Mouse (Mus musculus): ENCODE measurements around the gene Zar1. TPM values are rescaled to one million over a fixed set of nuclear protein-coding genes. Genes with fewer than 3 reads are reported as not detected.
"Not testable (repeated sequence)": the region's sequence is repeated elsewhere in the genome, so short reads cannot be mapped to it uniquely, and the experiment has no call there.

The Zar1 gene
- 1.2 and 1.3 TPM in 2 replicates for polyA plus RNA-seq (2016; fragmentation: Nextera tagmentation; extraction: Ambion mirVana)

DNA sequence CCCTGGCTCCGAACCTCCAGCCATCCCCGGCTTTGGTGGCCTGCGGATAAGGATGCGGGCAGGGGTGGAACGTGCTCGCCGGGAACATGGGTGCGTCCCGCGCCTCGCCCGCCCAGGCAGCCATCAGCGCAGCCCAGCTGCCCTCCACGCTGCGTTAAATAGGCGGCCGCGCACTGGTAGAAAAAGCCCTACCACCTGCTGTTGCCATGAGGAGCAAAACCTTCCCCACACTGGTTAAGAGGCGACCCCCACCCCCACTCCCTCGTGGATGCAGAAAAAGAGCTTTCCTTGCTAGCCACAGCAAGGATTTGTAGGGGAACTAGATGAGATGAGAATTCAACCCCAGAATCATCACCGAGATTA, at the start of gene Zar1:
Zar1 (minus strand) TSS at position 285 of the 363 bp plus-strand sequence.
- Histone ChIP-seq H3K27ac (replicated peaks) (peak within 1 kb of the TSS; percentile 73), H3K4me3 (peak within 1 kb of the TSS; percentile 61), H3K27me3 (replicated peaks; ENCODE audit: low read depth, poor library complexity, severe bottlenecking) (peaks cover 56% of the 10 kb centered on the region)
- not testable (repeated sequence) for H3K9me3 ChIP-seq; H3K36me3 ChIP-seq (replicated peaks); H3K4me1 ChIP-seq
- WGBS = 7% methylated on average over 20 of the region's 21 CpGs
- DNase-seq (ENCODE audit: low spot score) = peak; percentile 46

DNA sequence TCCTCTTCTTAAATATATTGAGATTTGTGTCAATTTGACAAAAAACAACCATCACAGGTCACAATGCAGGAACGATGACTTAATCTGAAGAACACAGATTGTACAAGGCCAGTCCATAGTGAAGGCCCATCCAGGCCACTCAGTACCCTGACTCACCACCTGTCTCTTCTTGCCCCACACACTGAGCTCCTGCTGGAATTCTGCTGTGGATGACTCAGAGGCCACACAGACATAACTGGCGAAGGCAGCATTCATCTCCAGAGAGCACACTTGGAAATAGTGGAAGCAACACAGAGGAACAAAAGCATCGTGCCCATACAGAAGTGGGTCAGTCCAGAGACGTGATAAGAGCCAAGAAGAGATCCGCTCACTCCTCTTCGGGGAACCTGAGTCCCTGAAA, 49.0 kb upstream of the Zar1 start:
- Histone ChIP-seq H3K27me3 (replicated peaks; ENCODE audit: low read depth, poor library complexity, severe bottlenecking) (no peaks in the 10 kb centered on the region), H3K4me3 (no peak overlapping the region), H3K27ac (replicated peaks) (no peak overlapping the region), H3K36me3 (replicated peaks) (no peaks in the 10 kb centered on the region), H3K4me1 (no peaks in the 10 kb centered on the region), H3K9me3 (no peaks in the 10 kb centered on the region)
- DNase-seq (ENCODE audit: low spot score) = no peak
- WGBS = 88% methylated on average over 6 of the region's 6 CpGs

DNA sequence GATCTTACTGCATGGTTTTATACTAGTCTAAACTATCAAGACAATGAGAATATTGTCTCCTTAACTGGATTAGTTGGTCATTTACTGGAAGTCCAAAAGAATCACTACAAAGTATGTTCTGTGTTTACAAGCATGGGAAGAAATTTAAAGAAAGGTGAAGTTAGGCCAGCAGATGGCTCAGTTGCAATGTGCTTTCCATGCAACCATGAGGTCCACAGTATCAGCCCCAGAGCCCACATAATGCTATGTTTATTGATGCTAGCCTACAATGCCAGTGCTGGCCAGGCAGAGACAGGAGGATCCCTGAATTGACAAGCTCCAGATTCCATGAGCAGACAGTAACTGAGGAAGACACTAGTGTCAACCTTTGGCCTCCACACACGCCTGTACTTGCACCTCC, 40.0 kb upstream of the Zar1 start:
- no peaks in the 10 kb centered on the region for H3K27me3 ChIP-seq (replicated peaks; ENCODE audit: low read depth, poor library complexity, severe bottlenecking)
- H3K27ac ChIP-seq (replicated peaks) = no peak overlapping the region
- H3K36me3 ChIP-seq (replicated peaks) = no peaks in the 10 kb centered on the region
- 85% methylated on average over 1 of the region's 1 CpGs for WGBS
- H3K4me1 ChIP-seq = no peaks in the 10 kb centered on the region
- H3K9me3 ChIP-seq = no peaks in the 10 kb centered on the region
- no peak overlapping the region for H3K4me3 ChIP-seq
- no peak for DNase-seq (ENCODE audit: low spot score)

DNA sequence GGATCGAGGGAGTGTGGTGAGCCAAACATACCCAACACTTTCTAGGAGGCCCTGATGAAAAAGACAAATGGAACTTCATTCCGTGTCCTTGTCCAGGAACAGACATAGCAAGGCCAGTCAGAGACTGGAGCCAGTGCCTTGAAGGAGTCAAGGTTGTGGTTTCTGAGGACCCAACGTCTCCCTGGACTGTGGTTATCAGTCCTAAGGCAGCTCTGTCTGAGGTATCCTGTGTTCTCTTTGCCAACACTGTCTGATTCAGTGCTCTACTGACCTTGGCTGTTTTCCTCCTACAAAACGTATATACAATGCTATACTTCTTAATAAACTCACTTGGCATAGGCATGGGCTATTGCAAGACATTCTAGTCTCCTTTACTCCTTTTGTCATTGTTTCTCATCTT, 36.4 kb upstream of the Zar1 start:
- H3K4me1 ChIP-seq = no peaks in the 10 kb centered on the region
- no peak for DNase-seq (ENCODE audit: low spot score)
- WGBS = 83% methylated on average over 4 of the region's 4 CpGs

DNA sequence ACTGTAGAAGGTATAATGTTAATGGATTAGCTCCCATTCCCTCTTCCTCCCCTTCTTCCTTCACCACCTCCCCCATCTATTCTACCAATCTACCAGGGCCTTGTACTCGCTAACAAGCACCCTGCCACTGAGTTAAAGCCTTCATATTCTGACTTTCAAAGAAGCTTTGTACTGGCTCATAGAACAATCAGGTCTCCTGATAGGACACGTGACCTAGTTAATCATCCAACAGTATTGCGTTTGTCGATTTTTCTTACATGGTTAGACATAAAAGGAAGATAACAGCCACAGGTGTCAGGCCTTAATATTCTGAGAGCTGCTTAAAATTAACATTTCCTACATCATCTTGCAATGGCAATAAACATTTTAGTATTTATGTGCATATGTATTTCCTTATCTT, 22.1 kb upstream of the Zar1 start:
- Histone ChIP-seq H3K36me3 (replicated peaks) (no peaks in the 10 kb centered on the region), H3K4me1 (no peaks in the 10 kb centered on the region), H3K9me3 (no peaks in the 10 kb centered on the region), H3K27ac (replicated peaks) (no peak overlapping the region), H3K4me3 (no peak overlapping the region), H3K27me3 (replicated peaks; ENCODE audit: low read depth, poor library complexity, severe bottlenecking) (no peaks in the 10 kb centered on the region)
- WGBS = 89% methylated on average over 4 of the region's 4 CpGs
- DNase-seq (ENCODE audit: low spot score) = no peak

More for the DNA sequence above, 36.4 kb upstream of the Zar1 start:
- no peaks in the 10 kb centered on the region for H3K9me3 ChIP-seq
- H3K4me3 ChIP-seq = no peak overlapping the region
- H3K27ac ChIP-seq (replicated peaks) = no peak overlapping the region
- H3K36me3 ChIP-seq (replicated peaks) = no peaks in the 10 kb centered on the region
- no peaks in the 10 kb centered on the region for H3K27me3 ChIP-seq (replicated peaks; ENCODE audit: low read depth, poor library complexity, severe bottlenecking)

DNA sequence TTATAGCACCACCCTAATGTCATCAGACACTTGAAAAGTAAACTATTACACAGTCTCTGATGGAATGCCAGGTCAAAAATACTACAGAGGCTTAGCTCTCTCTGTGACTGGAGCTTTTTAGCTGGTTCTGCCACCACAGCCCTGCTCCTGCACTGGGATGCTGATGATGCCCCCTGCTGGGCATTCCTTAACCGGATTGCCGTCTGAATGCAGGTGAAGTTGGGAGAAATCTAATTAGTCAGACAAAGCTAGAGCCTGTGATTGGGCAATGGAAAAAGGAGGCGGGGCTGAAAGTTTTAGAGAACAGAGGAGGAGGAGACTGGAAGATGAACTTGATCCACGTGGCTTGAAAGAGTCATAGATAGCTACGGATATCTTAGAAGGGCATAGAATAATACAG, 20.0 kb upstream of the Zar1 start:
- Histone ChIP-seq H3K27ac (replicated peaks) (no peak overlapping the region), H3K36me3 (replicated peaks) (no peaks in the 10 kb centered on the region), H3K9me3 (no peaks in the 10 kb centered on the region), H3K4me1 (no peaks in the 10 kb centered on the region), H3K4me3 (no peak overlapping the region), H3K27me3 (replicated peaks; ENCODE audit: low read depth, poor library complexity, severe bottlenecking) (no peaks in the 10 kb centered on the region)
- peak; percentile 72 for DNase-seq (ENCODE audit: low spot score)
- WGBS = 14% methylated on average over 5 of the region's 5 CpGs

DNA sequence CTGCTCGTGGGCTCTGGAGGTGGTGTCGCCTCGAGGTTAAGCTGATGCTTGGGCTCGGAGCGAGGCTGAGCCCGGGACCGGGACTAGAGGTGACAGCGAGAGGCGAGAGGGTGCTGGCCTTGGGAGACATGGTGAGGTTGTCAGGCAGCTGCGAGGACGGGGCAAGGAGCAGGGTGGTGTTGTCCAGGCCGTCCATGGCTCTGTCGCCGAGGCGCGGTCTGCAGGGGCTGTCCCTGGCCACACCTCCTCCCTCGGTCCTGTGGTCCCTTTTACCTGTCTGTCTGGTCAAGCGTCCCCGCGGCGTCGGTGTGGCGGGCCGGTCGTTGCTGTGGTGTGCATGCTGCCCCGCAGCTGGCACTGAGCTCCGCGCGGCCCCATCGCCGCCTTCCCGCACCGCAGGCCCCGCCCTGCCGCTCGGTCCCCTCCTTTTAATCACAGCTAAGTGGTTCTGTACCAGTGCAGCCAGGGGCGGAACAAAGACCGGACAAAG, 6.2 kb upstream of the Zar1 start, which contains the start of gene Gm5868:
Gm5868 (minus strand) TSS at position 360 of the 490 bp plus-strand sequence.
- peak; percentile 51 for DNase-seq (ENCODE audit: low spot score)
- Histone ChIP-seq H3K27me3 (replicated peaks; ENCODE audit: low read depth, poor library complexity, severe bottlenecking) (peaks cover 48% of the 10 kb centered on the region), H3K27ac (replicated peaks) (no peak within 1 kb of the TSS), H3K36me3 (replicated peaks) (no peaks in the 10 kb centered on the region), H3K9me3 (no peaks in the 10 kb centered on the region), H3K4me1 (peaks cover 9% of the 10 kb centered on the region), H3K4me3 (peak within 1 kb of the TSS; percentile 57)
- WGBS = 4% methylated on average over 38 of the region's 38 CpGs

DNA sequence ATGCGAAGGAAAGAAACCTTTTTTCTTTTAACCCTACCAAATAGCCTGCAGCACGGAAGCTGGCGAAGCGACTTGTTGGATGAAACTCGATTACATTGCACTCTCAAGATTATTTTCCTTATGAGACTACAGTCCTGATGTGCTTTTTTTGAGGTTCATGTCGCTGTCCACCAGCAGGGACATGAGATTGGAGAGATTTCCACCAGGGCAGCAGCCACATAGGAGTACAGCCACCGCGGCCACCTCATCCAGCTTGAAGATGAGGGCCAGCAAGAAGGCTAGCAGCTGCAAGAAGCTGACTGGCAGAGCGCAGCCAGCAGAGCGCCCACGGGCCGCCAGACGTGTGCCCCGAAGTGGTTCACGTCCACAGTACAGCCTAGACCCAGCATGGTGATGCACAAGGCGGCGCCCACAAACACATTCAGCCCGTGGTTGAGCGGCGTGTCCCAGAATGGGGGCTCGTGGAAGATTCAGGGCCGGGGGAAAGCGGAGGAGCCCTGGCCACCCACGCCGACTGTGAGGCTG, 5.7 kb upstream of the Zar1 start:
- not testable (repeated sequence) for H3K4me1 ChIP-seq; H3K27ac ChIP-seq (replicated peaks); H3K9me3 ChIP-seq; H3K36me3 ChIP-seq (replicated peaks)
- peak; percentile 19 for DNase-seq (ENCODE audit: low spot score)
- WGBS = 43% methylated on average over 25 of the region's 25 CpGs
- peak overlapping the region; percentile 57 for H3K4me3 ChIP-seq
- H3K27me3 ChIP-seq (replicated peaks; ENCODE audit: low read depth, poor library complexity, severe bottlenecking) = peaks cover 53% of the 10 kb centered on the region

- not testable (repeated sequence) for DNase-seq (ENCODE audit: low spot score); H3K4me3 ChIP-seq; H3K27ac ChIP-seq (replicated peaks); H3K4me1 ChIP-seq; H3K9me3 ChIP-seq; H3K36me3 ChIP-seq (replicated peaks)
- 43% methylated on average over 7 of the region's 7 CpGs for WGBS
- H3K27me3 ChIP-seq (replicated peaks; ENCODE audit: low read depth, poor library complexity, severe bottlenecking) = peaks cover 59% of the 10 kb centered on the region
These were observed 5.1 kb upstream of the Zar1 start for GRCm38 (mm10) chr5:72586122-72586521.

- Histone ChIP-seq H3K27ac (replicated peaks) (peak overlapping the region; percentile 73), H3K4me3 (peak overlapping the region; percentile 61), H3K27me3 (replicated peaks; ENCODE audit: low read depth, poor library complexity, severe bottlenecking) (peaks cover 51% of the 10 kb centered on the region)
- not testable (repeated sequence) for H3K4me1 ChIP-seq; H3K36me3 ChIP-seq (replicated peaks); H3K9me3 ChIP-seq
- peak; percentile 61 for DNase-seq (ENCODE audit: low spot score)
- WGBS = 5% methylated on average over 70 of the region's 73 CpGs
These were observed 725 bp downstream of the Zar1 start for GRCm38 (mm10) chr5:72580088-72580969.

- H3K27me3 ChIP-seq (replicated peaks; ENCODE audit: low read depth, poor library complexity, severe bottlenecking) = peaks cover 51% of the 10 kb centered on the region
- 48% methylated on average over 10 of the region's 10 CpGs for WGBS
- not testable (repeated sequence) for H3K4me3 ChIP-seq; H3K36me3 ChIP-seq (replicated peaks); H3K27ac ChIP-seq (replicated peaks); H3K4me1 ChIP-seq; H3K9me3 ChIP-seq
- DNase-seq (ENCODE audit: low spot score) = peak; percentile 63
These were observed 1.5 kb downstream of the Zar1 start for GRCm38 (mm10) chr5:72579599-72579998.

DNA sequence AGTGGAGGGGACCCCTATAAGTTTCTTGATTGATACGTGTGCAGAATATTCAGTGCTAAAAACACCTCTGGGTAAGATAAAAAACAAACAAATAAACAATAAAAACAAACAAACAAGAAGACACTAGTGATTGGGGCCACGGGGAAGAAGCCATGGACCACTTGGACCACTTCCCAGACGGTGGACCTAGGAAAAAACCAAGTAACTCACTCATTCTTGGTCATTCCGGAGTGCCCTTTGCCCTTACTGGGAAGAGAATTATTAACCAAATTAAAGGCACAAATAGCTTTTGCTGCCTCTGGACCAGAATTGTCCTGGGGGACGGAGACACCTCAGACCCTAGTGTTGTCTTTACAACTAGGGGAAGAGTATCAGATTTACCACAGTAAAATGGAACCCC, 15.4 kb downstream of the Zar1 start:
- DNase-seq (ENCODE audit: low spot score) = no peak
- 82% methylated on average over 5 of the region's 5 CpGs for WGBS

GRCm38 (mm10) chr5:72563183-72563582, 17.9 kb downstream of the Zar1 start:
- not testable (repeated sequence) for H3K4me3 ChIP-seq; H3K4me1 ChIP-seq; DNase-seq (ENCODE audit: low spot score); H3K9me3 ChIP-seq; H3K36me3 ChIP-seq (replicated peaks); H3K27ac ChIP-seq (replicated peaks); H3K27me3 ChIP-seq (replicated peaks; ENCODE audit: low read depth, poor library complexity, severe bottlenecking)
- WGBS = 85% methylated on average over 2 of the region's 2 CpGs

More for the DNA sequence above, 15.4 kb downstream of the Zar1 start:
- Histone ChIP-seq H3K27me3 (replicated peaks; ENCODE audit: low read depth, poor library complexity, severe bottlenecking) (no peaks in the 10 kb centered on the region), H3K27ac (replicated peaks) (no peak overlapping the region), H3K4me1 (no peaks in the 10 kb centered on the region), H3K4me3 (no peak overlapping the region), H3K36me3 (replicated peaks) (no peaks in the 10 kb centered on the region), H3K9me3 (0 out of 2 replicates have a peak, but pooled peaks cover 4% of the 10 kb centered on the region)

All from embryonic facial prominence, embryonic 10.5 days (tissue).